Mouse (Mus musculus) heart, adult 9 months (tissue): ENCODE results near the gene Prss38.

Experiments used
- DNase-seq, 2 experiments: peaks; one replicate each; pipeline ENCODE4 v3.0.0; 2022; ENCODE audit warnings: low spot score in 2 of 2

The Prss38 gene

DNA sequence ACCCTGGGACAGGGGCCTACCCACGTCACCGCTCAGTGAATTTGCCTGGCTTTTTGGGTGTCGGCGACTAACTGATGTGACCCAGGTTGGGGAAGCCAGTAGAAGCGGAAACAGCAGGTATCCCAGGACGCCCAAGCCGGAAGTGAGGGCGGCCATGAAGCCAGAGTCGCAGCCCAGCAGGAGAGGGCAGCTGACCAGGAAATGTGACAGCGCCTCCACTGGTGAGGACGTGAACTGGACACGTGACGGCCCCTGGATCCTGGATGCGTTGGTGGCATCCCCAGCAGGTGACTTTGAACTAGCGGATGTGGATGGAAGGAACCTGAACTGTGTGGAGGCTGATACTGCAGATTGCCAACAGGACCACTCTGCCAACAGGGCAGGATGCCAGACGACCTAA, at the start of gene Prss38:
TSS of gene Prss38 (minus strand) at position 183 of the 400 bp plus-strand sequence.
- DNase-seq, result no peak

DNA sequence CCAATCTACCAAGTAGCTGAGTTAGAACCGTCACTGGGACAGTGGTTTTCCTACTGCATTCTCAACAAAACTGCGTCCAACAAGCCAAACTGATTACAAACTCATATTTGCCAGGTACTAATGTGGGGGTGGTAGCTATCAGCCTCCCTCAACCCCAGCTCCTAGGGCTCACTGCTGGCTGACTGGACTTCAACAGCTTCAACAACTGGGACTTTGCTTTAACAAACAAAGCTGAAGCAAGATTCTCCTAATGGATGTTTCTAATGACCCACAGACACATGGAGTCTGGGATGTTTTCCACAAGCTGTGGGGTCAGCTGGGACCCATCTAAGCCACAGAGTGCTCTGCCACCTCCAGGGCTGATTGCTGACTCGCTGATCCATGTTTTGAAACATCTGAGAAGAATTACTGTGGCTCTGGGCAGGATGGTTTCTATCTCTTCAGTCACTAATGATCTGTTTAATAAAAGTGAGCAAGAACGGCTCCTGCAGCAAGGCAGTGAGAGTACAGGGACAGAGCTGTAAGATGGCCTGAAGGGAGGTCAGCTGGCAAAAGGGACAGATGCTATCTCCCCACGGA, 47.6 kb upstream of the Prss38 start:
- no peak for DNase-seq

DNA sequence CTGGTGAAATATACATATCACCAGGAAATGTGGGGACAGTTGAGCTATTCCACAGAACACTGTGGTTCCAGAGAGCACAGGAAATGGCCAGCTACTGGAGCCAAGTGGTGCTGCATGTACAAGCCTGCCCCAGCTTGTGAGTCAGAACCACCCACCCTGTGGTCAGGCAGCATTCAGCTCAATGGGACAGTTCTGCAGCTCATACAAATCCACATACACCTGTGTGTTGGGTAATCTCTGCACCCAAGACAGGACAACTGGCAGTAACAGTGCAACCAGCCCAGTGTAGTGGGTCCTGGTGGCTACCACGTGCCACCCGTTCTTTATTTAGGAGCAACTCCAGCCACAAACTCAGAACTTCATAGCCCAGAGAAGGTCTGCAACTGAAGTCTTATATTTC, 46.5 kb upstream of the Prss38 start:
- no peak for DNase-seq

DNA sequence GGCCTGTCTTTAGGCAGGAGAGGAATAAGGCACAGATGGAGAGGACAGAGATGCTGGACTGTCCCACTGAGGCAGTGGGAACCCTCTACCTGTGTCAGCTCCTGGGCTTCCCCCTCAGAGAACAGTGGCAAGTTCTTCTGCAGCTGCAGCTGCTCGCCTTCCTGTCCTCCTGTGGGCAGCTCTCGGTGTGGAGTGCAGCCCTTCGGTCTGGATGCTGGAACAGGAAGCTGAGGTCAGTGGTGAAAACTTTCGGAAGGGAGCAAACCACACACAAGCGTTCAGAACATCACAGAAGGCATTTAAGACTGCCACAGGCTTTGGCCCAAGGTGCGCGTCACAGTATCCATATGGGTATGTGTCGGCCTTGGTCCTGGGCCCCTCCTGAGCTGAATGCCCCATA, 46.0 kb upstream of the Prss38 start:
- DNase-seq, result peak in 1 of 2 experiments; percentile 25

DNA sequence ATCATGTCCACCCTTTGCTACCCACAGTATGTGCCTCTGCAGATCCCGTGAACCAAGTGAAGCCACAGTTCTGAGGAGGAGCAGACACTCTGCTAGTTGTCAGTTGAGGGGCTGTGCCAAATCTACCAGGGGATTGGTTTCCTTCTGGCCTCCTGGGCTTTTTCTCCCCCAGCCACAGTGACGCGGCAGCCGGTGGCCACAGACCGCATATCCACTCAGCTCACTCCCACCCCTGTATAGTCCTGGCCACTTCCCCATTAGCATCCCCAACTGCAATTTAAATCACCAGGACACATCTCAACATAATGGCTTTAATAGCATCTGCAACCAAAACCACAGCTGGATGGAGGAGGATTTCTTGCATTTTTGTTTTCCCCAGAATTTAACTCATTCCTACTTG, 43.3 kb upstream of the Prss38 start:
- DNase-seq, result no peak

DNA sequence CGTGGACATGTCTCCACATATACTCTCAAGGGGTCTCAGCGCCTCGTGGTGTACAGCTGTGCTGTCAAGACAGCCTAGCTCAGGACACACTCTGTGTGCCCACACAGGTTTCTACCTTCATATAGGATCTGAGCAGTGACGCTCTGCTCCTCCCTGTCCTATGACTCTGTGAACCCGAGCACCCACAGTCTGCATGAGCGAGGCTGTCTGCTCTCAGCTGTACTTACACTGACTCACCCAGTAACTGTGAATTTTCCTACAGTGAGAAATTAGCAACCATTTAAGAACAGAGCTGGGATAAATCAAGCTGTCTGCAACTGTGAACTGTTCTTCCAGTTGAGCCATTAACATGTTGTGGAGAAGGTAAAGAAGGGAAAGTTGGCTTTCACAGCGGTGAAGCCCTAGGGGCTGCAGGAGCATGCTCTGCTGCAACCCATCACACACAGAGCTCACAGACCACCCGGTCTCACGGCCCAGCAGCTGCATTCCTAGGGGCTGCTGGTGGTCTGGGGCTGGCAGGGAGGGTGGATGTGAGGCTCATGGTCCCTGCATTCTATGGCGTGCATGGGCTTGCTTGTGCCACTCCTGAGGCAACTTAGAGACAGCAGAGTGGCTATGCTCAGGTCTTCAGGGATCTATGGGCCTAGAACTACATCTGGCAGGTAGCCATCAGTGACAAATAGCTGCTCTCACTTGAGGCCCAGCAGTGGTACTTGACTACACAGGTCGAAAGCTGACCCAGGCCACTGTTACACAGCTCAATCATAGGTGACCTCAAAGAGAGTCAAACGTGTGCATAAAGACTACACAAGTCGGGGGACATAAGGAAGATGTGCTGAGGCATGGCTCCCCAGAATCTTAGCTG, 37.8 kb upstream of the Prss38 start:
- DNase-seq, result no peak

DNA sequence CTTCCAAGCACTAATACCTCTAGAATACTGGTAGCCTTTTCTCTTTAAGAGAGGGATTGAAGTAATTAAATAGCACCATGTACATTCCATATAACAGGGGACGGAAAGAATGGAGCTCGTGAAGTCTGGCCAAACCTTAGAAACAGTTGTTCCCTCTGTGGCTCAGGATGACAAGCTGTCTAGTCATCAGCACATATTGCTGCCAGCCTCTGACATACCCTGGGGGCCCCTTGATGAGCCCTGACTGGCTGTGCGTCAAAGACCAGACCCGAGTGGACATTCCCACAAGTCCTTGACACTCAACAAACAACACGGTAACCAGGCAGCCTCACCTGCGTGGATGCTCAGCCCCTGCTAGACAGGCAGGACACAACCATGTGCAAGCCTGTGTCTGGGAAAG, 36.6 kb upstream of the Prss38 start:
- DNase-seq, result no peak

DNA sequence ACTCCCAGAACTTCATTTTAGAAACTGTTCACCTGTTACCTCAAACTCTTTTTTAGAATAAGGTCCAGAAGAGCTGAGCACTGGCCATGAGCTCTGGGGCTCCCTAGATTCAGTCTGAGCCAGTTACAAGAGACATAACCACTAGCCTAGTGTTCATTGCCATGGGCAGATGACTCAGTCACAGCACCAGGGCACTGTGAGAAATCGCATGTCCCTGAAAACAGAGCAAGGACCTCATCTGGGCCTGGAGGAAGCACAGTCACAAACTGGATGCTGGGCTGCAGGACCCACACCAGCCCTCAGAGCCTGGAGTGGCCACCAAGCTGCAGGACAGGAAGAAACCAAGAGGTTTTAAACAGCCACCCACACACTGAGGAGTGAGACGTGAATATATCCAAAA, 35.4 kb upstream of the Prss38 start:
- no peak for DNase-seq

DNA sequence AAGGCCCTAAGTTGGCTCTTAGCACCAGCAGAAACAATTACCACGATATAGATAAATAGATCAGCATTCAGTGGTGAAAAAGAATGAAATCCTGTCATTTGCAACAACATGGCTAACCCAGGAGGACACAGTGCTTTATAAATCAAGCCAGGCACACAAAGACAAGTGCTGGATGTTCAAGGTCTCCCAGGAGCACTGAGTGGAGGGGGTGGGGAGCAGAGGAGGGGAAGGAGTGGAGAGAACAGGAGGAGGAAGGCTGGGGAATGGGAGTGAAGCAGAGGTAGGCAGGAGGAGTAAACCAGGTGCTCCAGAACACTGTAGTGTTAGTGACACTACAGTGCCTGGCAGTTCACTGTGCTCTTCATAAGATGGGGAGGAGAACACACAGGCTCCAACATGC, 30.3 kb upstream of the Prss38 start:
- no peak for DNase-seq

DNA sequence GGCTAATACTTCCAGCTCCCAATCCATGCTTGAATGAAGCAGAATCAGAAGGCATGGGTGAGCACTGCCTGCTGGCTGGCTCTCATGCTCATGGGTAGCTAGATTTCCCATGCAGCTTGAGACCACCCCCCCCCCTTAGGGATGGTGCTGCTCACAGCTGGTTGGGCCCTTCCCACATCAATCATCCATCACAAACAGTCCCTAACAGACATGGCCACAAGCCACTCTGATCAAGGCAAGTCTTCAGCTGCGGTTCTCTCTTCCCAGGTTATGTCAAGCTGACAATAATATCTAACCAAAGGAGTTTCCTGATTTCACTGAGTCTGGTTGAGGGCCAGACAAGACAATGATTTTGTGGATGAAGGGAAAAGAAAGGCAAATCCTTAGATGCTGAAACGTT, 25.4 kb upstream of the Prss38 start:
- DNase-seq, result no peak

DNA sequence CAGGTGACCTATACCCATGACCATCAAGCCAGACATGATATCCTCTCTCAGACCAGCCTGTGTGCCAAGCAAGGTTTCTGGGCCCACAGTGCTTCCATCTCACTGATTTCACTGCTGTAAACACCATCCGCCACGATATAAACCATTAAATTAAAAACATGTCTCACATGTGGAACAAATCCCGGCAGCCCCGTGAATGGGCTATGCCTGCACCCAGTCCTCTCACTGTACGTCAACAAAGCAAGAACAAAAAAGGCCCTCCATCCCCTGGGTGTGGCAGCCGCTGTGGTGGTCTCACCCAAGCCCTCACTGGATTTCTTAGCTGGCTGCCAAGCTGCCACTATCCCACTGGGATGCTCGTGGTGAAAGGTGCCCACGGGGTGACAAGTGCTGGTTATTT, 24.4 kb upstream of the Prss38 start:
- DNase-seq, result no peak

DNA sequence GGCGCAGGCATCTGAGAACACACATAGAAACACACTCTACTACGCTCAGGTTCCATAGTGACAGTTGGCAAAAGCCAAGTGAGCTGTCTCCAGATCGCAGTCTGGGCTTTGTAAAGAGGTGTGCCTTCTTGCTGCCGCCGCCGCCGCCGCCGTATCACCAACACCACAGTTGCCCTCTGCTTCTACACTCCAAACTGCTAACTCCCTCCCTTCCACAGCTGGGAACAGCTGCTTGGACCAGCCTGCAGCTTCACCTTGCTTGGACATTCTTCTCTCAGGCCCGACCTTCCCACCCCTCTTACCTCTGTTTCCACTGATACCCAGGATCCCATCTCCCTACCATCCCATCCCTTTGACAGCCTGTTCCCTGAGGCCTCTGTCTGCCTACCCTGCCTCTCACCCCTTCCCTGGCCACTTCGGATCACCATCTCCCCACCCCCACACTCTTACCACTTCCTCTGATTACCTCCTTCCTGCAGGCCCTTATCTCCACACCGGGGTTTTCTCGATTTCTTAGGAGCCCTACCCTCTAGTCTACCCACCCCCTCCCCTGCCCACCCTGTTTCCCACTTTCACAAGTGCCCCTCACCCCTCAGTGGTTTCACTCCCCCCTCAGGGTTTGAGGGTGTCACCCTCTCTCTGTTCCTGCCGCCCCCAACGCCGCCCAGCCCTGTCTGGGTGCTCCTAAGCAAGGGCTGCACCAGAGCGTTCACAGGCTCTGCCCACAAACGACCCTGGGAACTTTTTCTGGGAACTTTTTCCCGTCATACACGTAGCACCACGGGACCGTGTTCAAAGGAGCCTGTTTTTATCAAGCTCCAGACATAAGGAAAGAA, 22.3 kb upstream of the Prss38 start:
- no peak for DNase-seq

DNA sequence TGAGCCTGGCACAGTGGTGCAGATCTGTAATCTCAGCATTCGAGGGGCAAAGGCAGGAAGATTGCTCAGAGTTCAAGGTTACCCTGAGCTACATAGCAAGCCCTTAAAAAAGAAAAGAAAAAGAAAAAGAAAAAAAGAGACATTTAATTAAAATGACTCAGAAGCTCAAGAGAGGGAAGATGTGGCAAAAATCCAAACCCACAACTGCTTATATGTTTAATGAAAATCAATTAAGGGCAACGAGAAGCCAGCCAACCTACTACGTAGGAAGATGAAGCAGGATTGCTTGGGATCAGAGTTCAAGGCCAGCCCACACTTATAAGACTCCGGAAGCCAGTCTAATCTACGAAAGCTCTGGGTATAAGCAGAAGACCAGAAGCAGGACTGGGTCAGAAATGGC, 19.0 kb upstream of the Prss38 start:
- DNase-seq, result no peak

DNA sequence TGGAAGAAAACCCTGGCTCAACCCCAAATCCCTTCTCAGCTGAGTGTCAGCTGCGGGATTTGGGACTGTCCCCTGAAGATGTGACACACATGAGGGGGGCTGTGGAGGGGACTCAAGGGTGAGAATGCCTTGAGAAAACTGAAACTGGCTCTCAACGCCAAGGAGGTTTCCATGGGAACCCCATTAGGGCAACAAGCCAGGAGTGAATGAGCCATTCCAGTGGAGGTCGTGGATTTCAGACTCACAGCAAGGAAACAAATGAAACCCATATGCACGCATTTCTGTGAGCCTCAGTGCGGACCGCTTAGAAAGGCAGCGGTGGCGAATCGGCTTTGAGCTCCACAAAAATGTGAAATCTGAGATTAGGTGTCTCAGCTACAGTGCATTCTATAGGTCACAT, 18.1 kb upstream of the Prss38 start:
- DNase-seq, result peak in 1 of 2 experiments; percentile 24

DNA sequence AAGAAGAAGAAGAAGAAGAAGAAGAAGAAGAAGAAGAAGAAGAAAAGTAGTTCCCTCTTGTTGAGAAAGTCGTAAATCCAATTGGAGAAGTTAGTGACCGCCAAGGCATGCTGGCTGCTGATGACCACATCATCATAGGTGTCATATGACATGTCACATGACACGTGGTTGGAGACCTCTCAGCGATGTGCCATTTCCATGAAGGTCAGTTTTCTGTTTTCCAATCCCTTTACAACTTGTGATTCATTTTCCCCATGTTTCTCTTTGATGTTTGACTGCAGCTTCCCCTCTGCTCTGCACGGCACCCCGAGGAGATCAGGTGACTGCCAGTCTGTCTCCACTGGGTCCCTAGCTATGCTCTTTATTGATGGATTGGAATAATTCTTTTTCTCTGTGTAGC, 16.8 kb upstream of the Prss38 start:
- DNase-seq, result no peak

DNA sequence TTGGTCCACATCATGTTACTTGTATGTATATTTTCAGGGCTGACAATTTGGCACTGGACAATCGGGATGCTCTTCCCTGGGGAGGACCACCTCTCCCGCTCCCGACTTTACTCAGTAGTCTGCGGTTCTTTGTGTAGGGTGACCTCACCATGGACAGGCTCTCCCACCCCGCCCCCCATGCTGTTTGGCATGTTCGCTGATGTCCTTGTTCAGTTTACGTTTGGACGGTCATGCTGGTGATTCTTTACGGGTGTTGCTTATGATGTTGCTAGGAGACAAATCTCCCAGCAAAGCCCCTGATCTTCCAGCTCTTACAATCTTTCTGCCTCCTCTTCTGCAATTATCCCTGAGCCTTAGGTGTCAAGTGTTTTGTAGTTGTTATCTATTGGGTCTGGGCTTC, 15.0 kb upstream of the Prss38 start:
- no peak for DNase-seq

DNA sequence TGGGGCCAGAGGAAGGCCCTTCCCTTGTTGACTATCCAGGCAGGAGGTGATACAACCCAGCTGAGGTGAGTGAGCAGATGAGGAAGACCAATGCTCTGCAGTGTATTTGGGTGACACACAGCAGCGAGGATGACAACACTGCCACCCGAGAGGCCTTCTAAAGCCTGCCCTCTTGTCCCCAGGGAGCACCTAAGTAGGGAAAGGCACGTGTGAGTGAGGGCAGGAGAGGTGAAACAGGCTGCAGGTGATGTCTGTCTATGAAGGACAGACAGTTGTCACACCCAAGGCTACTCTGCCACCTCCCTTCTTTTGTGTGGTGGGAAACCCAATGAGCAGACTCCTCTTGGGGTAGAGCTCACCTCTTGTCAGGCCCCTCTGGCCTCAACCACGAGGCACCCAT, 14.2 kb upstream of the Prss38 start:
- DNase-seq, result no peak

DNA sequence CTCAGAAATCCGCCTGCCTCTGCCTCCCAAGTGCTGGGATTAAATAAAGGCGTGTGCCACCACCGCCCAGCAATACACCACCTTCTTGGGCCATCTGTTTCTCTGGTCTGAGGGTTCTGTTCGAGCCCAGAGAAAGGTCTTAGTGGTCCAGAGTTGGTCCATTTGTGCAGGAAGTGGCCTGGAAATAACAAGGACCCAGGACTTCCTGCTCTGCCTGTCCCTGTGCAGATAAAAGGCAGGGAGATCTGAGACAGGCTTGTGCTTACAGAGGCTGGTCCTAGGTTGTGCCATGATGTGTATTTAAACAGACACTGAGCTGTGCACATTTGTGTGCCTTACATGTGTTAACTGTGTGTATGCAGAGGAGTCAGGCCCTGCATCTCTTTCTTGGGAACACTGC, 13.3 kb upstream of the Prss38 start:
- no peak for DNase-seq

DNA sequence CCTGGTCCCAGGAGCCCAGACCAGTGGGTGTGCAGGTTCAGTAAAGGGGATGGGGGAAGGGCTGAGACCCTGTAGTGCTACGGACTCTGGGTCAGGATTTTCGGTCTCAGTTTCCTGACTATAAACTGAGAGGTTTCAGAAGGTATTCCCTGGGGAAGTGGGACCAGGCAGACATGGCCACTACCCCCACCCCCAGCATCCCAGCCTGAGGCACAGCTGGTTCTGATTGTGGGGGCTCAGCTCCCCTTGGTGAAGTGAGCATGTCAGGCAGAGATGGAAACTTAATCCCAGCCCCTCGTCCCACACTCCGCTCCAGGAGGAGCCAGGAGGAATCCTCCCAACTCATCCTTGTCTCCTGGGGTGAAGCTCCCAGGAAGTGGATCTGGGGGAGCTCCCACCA, 12.0 kb upstream of the Prss38 start:
- DNase-seq, result no peak

DNA sequence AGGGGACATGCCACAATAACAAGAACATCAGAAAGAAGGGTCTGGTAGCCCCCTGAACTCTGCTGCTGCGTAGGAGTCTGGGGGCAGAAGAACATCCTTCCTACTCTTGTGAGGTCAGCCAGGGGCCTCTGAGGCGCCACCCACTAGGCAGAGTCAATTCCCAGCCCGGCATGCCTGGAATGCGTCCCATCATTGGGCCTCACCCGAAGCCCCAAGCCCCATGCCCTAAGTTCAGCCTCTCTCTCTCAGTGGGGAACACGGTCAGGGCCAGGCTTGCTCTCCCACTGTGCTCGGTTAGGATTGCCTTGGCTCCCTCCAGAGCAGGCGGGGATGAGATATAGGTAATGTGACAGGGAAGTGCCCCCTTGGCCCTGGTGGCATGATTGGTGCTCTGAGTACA, 9.7 kb upstream of the Prss38 start:
- DNase-seq, result no peak

DNA sequence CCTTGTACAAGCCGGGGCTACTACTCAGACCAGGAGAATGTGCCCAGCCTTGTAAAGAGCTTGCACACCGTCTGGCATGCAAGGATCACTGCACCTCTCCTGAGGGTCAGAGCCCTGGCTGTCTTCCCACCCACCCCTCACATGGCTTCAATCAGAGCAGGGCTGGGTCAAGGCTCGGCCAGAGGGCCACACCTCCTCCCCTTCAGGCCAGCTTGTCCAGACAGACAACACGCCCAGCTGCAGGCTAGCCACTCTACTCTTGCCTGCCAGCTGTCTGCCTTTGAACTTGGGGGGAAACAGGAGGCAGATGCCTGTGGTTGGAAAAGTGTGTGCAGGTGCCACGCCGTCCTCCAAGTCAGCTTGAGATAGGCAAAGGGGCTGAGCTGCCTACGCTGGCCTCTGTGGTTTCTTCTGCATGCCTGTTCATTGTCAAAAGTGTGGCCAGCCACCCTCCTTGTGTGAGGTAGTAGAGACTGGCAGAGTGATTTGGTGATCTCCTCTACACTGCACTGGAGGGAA, 9.0 kb upstream of the Prss38 start:
- DNase-seq, result no peak

DNA sequence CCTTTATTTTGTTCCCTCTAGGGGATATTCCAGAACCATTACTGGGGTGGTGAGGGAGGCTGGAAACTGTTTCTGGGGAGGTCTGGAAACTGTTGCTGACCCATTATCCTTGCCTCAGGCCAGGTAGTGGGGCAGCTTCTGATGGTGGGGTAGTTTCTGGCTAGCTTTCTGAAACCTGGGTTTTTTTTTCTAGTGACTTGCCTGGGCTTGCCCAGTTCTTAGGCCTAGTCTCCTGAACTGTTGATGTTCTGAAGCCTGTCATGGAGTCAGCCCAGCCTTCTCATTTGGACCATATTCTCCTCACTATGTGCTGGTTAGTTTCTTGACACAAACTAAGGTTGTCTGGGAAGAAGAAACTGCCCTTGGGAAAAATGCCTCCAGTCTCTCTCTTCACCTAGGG, 4.1 kb upstream of the Prss38 start:
- no peak for DNase-seq

DNA sequence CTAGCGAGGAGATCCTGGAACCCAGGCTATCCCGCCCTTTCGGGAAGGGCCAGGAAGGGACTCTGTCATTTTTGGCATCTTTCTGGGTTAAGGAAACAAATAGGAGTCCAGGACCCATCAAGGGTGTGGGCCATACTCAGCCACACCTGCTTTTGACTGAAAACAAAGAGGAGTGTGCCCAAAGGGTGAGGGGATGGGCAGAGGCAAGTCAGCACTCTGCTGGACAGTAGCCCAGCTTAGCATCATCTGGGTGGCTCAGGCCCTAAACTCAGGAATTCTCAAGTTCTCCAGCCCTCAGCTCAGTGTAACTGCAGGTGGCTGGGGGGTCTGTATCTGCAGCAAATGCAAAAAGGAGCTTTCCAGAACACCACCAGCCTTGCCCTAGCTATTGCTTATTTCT, 2.5 kb upstream of the Prss38 start:
- no peak for DNase-seq
